Mouse (Mus musculus): ENCODE measurements around the gene Tpst1. TPM values are rescaled to one million over a fixed set of nuclear protein-coding genes. Genes with fewer than 3 reads are reported as not detected.

Tpst1 gene
- polyA plus RNA-seq, 1 experiment = 2.3 TPM

DNA sequence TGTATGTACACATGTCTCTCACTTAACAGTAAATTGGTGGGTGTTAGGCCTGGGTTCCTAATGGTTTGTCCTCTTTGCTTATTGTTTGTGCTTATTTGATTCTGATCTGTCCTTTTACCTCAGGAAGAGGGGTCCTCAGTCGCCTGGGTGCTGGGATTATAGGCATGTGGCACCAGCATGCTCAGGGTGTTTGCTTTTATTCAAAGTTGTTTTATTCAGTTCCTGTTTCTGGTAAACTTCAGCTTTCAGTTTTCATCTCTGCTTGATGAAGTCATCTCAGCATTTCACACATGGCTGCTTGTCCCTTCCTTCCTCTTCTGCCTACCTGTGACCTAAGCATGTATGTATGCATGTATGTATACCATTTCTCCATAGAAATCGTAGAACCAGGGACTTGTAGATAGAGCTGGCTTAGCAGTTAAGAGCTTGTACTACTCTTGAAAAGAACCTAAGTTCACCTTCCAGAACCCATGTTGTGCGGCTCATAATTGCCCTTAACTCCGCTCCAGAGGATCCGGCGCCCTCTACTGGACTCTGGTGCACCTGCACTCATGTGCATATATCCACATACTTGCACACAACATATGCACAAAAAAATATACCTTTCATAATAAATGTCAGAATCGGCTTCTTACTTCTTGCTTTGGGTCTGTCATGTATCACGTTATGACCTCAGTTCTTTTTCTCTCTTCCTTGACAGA is 8.2 kb downstream of the Tpst1 start:
- Histone ChIP-seq H3K27me3 (ENCODE audit: control insufficient read depth) (peaks cover 20% of the 10 kb centered on the region), H3K4me1 (ENCODE audit: control insufficient read depth) (peaks cover 35% of the 10 kb centered on the region), H3K9me3 (ENCODE audit: control insufficient read depth, low read length) (peaks cover 6% of the 10 kb centered on the region), H3K36me3 (ENCODE audit: control insufficient read depth) (peaks cover 39% of the 10 kb centered on the region), H3K4me3 (replicated peaks) (no peak overlapping the region)
- TF ChIP-seq TAL1 (IDR thresholded peaks at IDR 0.05; ENCODE audit: low read length) (no peak), GATA1 (IDR thresholded peaks at IDR 0.05; ENCODE audit: low read length) (no peak)

DNA sequence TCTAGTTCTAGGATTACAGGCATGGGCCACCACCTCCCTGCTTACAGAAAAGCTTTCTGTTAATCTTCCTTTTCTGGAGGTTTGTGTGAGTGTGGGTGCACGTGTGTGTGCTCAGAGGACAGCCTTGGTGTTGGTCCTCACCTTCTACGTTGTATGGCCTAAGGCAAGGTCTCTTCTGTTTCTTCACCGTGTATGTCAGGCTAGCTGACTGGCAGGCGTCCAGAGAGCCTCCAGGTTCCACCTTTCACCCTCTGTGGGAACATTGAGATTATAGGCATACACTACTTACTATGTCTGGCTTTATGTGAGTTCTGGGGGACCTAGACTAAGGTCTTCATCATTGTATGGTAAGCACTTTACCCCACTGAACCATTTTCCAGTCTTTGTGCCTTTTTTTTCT is 9.3 kb downstream of the Tpst1 start:
- TF ChIP-seq TAL1 (IDR thresholded peaks at IDR 0.05; ENCODE audit: low read length) = no peak
- TF ChIP-seq GATA1 (IDR thresholded peaks at IDR 0.05; ENCODE audit: low read length) = no peak
- H3K4me3 ChIP-seq (replicated peaks) = no peak overlapping the region
- H3K27me3 ChIP-seq (ENCODE audit: control insufficient read depth) = peaks cover 13% of the 10 kb centered on the region
- H3K4me1 ChIP-seq (ENCODE audit: control insufficient read depth) = peaks cover 35% of the 10 kb centered on the region
- H3K9me3 ChIP-seq (ENCODE audit: control insufficient read depth, low read length) = peaks cover 6% of the 10 kb centered on the region
- peaks cover 46% of the 10 kb centered on the region for H3K36me3 ChIP-seq (ENCODE audit: control insufficient read depth)

DNA sequence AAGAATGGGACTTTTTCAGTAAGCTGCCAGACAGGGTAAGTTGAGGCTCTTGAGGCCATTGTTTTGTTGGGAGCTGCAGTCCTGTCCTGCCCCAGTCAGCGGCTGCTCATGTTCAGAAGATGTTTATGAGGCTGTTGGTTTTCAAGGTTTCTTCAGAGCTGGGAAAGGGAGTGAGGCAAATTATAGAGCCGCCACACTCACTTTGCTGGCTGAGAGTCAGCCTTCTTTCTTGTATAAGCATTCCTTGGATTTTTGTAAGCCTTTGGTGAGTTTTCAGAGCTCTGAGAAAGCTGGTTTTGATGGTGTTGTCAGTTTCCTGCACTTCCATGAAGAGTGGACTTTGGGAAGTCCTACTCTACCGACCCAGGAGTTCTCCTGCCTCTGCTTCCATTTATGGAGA is 11.1 kb downstream of the Tpst1 start:
- Histone ChIP-seq H3K4me3 (replicated peaks) (no peak overlapping the region), H3K4me1 (ENCODE audit: control insufficient read depth) (peaks cover 37% of the 10 kb centered on the region), H3K9me3 (ENCODE audit: control insufficient read depth, low read length) (peaks cover 6% of the 10 kb centered on the region), H3K27me3 (ENCODE audit: control insufficient read depth) (no peaks in the 10 kb centered on the region), H3K36me3 (ENCODE audit: control insufficient read depth) (peaks cover 58% of the 10 kb centered on the region)
- TF ChIP-seq GATA1 (IDR thresholded peaks at IDR 0.05; ENCODE audit: low read length) (no peak), TAL1 (IDR thresholded peaks at IDR 0.05; ENCODE audit: low read length) (no peak)

DNA sequence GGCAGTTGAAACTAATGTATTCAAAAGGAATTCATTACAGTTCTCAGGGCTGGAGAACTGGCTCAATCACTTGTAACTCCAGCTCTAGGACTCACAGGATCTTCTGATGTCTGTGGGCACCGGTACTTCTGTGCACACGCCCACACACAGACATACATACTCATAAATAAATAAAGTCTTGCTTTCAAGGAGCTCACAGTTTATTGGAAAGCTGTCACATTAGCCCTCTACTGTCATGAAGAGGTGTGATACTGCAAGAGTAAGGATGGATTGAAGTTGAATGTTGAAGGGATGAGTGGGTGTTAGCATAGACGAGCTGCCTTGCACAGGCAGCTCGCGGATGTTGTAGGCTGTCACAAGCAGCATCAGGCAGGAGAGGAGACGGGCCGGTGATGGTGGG is 14.9 kb downstream of the Tpst1 start:
- Histone ChIP-seq H3K4me1 (ENCODE audit: control insufficient read depth) (peaks cover 38% of the 10 kb centered on the region), H3K27me3 (ENCODE audit: control insufficient read depth) (no peaks in the 10 kb centered on the region), H3K9me3 (ENCODE audit: control insufficient read depth, low read length) (no peaks in the 10 kb centered on the region), H3K4me3 (replicated peaks) (no peak overlapping the region), H3K36me3 (ENCODE audit: control insufficient read depth) (peaks cover 62% of the 10 kb centered on the region)
- TF ChIP-seq TAL1 (IDR thresholded peaks at IDR 0.05; ENCODE audit: low read length) (no peak), GATA1 (IDR thresholded peaks at IDR 0.05; ENCODE audit: low read length) (no peak)

DNA sequence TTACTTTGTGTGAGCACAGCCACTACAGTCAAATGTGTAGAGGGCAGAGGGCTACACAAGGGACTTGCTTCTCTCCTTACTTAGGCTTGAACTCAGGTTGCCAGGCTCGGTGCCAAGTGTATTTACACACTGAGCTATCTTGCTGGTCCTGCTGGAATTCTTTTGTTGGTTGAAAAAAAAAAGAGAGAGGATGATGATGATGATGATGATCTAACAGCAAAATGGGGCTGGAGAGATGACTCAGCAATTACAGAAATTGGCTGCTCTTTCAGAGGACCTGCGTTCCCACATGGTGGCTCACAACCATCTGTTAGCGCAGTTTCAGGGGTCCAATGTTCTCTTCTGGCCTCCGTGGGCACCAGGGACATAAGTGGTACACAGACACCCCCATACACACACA is 15.5 kb downstream of the Tpst1 start:
- peaks cover 38% of the 10 kb centered on the region for H3K4me1 ChIP-seq (ENCODE audit: control insufficient read depth)
- TF ChIP-seq TAL1 (IDR thresholded peaks at IDR 0.05; ENCODE audit: low read length) = no peak
- no peak for TF ChIP-seq GATA1 (IDR thresholded peaks at IDR 0.05; ENCODE audit: low read length)
- H3K4me3 ChIP-seq (replicated peaks) = no peak overlapping the region
- no peaks in the 10 kb centered on the region for H3K27me3 ChIP-seq (ENCODE audit: control insufficient read depth)
- peaks cover 58% of the 10 kb centered on the region for H3K36me3 ChIP-seq (ENCODE audit: control insufficient read depth)
- no peaks in the 10 kb centered on the region for H3K9me3 ChIP-seq (ENCODE audit: control insufficient read depth, low read length)

DNA sequence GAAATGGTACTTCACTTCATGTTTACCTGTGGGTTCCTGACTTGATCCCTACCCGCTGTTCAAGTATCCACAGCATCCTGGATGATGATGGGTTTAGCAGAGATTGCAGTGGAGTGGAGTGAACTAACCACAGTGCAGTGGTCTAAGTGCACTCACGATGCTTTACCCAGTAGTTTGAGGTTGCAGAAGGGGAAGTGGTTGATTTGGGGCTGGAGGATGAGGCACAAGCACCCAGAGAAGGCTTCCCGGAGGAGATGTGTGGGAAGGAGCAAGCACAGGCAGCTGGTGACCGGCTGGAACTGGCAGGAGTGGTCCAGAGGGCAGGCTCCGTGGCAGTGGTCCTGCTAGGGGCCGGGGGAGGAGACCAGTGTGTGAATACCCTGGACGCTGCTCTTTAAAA is 16.1 kb downstream of the Tpst1 start:
- H3K4me3 ChIP-seq (replicated peaks) = no peak overlapping the region
- H3K36me3 ChIP-seq (ENCODE audit: control insufficient read depth) = peaks cover 56% of the 10 kb centered on the region
- no peaks in the 10 kb centered on the region for H3K27me3 ChIP-seq (ENCODE audit: control insufficient read depth)
- peaks cover 38% of the 10 kb centered on the region for H3K4me1 ChIP-seq (ENCODE audit: control insufficient read depth)
- no peaks in the 10 kb centered on the region for H3K9me3 ChIP-seq (ENCODE audit: control insufficient read depth, low read length)
- TF ChIP-seq TAL1 (IDR thresholded peaks at IDR 0.05; ENCODE audit: low read length) (no peak), GATA1 (IDR thresholded peaks at IDR 0.05; ENCODE audit: low read length) (no peak)

DNA sequence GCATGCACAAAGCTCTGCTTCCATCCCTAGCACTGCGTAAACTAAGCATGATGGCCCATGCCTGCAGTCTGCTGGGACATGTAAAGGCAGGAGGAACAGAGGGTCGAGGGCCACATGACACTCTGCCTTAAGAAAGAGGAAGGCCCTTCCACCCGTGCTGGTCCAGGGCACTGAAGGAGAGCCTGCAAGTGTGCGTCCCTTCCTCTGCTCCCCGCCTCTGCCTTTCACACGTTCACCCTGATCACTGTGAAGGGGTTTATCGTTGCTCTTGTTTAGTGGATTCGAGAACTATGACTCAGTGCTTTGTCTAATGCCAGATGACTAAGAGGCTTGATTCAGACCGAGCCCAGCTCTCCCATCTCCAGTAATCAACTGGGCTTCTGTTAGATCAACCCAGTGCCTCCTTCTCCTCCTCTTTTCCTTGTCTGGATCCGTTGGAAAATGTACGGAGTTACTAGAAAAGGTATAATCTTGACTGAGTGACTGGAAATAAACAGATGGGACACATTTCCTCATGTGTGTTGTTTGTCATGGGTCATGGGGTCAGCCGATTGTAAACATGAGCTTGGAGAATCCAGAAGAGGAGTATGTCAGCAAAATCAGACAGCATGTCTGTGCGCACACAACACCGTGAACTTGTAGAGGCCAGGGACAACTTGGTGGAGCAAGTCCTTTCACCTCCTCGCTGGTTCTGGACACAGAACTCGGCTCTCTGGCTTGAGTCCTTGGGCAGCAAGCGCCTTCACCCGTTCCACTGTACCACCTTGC is 16.7 kb downstream of the Tpst1 start:
- no peak for TF ChIP-seq TAL1 (IDR thresholded peaks at IDR 0.05; ENCODE audit: low read length)
- TF ChIP-seq GATA1 (IDR thresholded peaks at IDR 0.05; ENCODE audit: low read length) = no peak
- peaks cover 34% of the 10 kb centered on the region for H3K4me1 ChIP-seq (ENCODE audit: control insufficient read depth)
- H3K4me3 ChIP-seq (replicated peaks) = no peak overlapping the region
- peaks cover 51% of the 10 kb centered on the region for H3K36me3 ChIP-seq (ENCODE audit: control insufficient read depth)
- H3K9me3 ChIP-seq (ENCODE audit: control insufficient read depth, low read length) = no peaks in the 10 kb centered on the region
- H3K27me3 ChIP-seq (ENCODE audit: control insufficient read depth) = no peaks in the 10 kb centered on the region

DNA sequence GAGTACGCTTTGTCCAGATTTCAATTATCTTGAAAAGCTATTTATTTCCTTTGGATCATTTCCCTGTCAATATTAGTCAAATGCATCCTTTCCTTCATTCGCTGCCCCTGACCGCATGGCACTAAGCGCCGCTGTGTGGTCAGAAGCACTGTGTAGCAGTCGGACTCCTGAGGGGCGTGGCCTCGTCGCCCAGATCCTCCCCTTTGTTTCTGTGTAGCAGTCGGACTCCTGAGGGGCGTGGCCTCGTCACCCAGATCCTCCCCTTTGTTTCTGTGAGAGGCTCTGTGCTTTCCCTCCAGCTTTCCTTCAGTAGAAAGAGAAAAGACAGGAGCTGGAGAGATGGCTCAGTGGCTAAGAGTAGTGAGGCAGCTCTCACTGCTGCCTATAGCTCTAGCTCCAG is 23.6 kb downstream of the Tpst1 start:
- H3K9me3 ChIP-seq (ENCODE audit: control insufficient read depth, low read length) = peaks cover 3% of the 10 kb centered on the region; the same call in 1 of the 2 replicates
- peaks cover 36% of the 10 kb centered on the region for H3K4me1 ChIP-seq (ENCODE audit: control insufficient read depth)
- no peak overlapping the region for H3K4me3 ChIP-seq (replicated peaks)
- TF ChIP-seq TAL1 (IDR thresholded peaks at IDR 0.05; ENCODE audit: low read length) = no peak
- TF ChIP-seq GATA1 (IDR thresholded peaks at IDR 0.05; ENCODE audit: low read length) = no peak
- H3K27me3 ChIP-seq (ENCODE audit: control insufficient read depth) = no peaks in the 10 kb centered on the region
- H3K36me3 ChIP-seq (ENCODE audit: control insufficient read depth) = peaks cover 24% of the 10 kb centered on the region

DNA sequence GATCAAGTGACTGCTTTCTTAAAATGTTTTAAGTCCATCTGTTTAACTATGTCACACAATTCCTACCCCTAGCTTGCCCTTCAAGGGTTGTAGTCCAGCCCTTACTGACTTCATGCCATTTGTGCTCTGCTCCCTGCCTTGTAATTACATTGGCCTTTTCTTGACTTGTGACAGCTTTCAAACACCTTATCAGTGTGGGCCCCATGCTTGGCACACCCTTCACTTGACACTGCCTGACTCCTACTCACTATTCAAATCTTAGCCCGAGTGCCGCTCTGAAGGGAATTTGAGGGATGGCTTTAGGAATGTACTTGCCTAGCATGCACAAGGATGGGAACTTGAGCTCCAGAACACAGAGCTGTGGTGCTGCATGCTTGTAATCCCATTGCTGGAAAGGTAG is 24.7 kb downstream of the Tpst1 start:
- Histone ChIP-seq H3K36me3 (ENCODE audit: control insufficient read depth) (peaks cover 31% of the 10 kb centered on the region), H3K27me3 (ENCODE audit: control insufficient read depth) (no peaks in the 10 kb centered on the region), H3K4me1 (ENCODE audit: control insufficient read depth) (peaks cover 29% of the 10 kb centered on the region), H3K9me3 (ENCODE audit: control insufficient read depth, low read length) (peaks cover 3% of the 10 kb centered on the region; the same call in 1 of the 2 replicates), H3K4me3 (replicated peaks) (peak overlapping the region; percentile 46)
- peak; percentile 72 for TF ChIP-seq GATA1 (IDR thresholded peaks at IDR 0.05; ENCODE audit: low read length)
- no peak for TF ChIP-seq TAL1 (IDR thresholded peaks at IDR 0.05; ENCODE audit: low read length)

All from erythroblast, embryonic 14.5 days (primary cell).